Mouse (Mus musculus) hindbrain, postnatal 0 days (tissue): ENCODE data around the gene Gtf3c5. TPM values are rescaled to one million over a fixed set of nuclear protein-coding genes. Genes with fewer than 3 reads are reported as not detected.
A peak's percentile ranks its signal among the peaks of the same experiment; 100 is the strongest.

Experiments used
- ATAC-seq: fragments of 200-750 bp; cut with Nextera tagmentation; 2 replicates; pipeline ENCODE4 v1.8.0; 2017; ENCODE audit warnings: mild to moderate bottlenecking, moderate TSS enrichment, moderate library complexity
- DNase-seq: peaks from one replicate; pipeline ENCODE4 v3.0.0-alpha.2; 2015; ENCODE audit warnings: low spot score
- H3K27ac ChIP-seq: fragments of 300-500 bp; sonication (generic); 2 replicates; pipeline ENCODE4 v1.5.1; 2014; ENCODE audit warnings: mild to moderate bottlenecking
- H3K27me3 ChIP-seq: fragments of 300-500 bp; sonication (generic); 2 replicates; pipeline ENCODE4 v1.6.1; 2014; ENCODE audit warnings: low read length, mixed read lengths; ENCODE audit not compliant: insufficient read depth
- H3K36me3 ChIP-seq: fragments of 300-500 bp; sonication (generic); 2 replicates; pipeline ENCODE4 v1.6.1; 2014; ENCODE audit warnings: low read length, mixed read lengths; ENCODE audit not compliant: insufficient read depth
- H3K4me1 ChIP-seq: fragments of 300-500 bp; sonication (generic); 2 replicates; pipeline ENCODE4 v1.6.1; 2014; ENCODE audit warnings: antibody characterized with exemption, low read length, mixed read lengths; ENCODE audit not compliant: insufficient read depth
- H3K4me2 ChIP-seq: fragments of 300-500 bp; sonication (generic); 2 replicates; pipeline ENCODE4 v1.6.1; 2014; ENCODE audit warnings: low read depth, mild to moderate bottlenecking, low read length, moderate library complexity, mixed read lengths
- H3K4me3 ChIP-seq: fragments of 300-500 bp; sonication (generic); 2 replicates; pipeline ENCODE4 v1.5.1; 2014; ENCODE audit warnings: low read length
- H3K9ac ChIP-seq: fragments of 300-500 bp; sonication (generic); replicated peaks from 2 replicates; pipeline ENCODE4 v1.6.1; 2014; ENCODE audit warnings: mild to moderate bottlenecking, low read length, moderate library complexity, mixed read lengths
- H3K9me3 ChIP-seq: fragments of 300-500 bp; sonication (generic); 2 replicates; pipeline ENCODE4 v1.6.1; 2016; ENCODE audit warnings: low read length, mixed read lengths
- CTCF ChIP-seq: IDR thresholded peaks from 2 replicates; pipeline ENCODE4 v1.5.1; 2016; ENCODE audit warnings: antibody characterized with exemption, control low read depth, low read depth
- WGBS: fragments of 180-500 bp; shearing (Covaris S2); extraction: QIAGEN DNeasy Blood & Tissue Kit; methylation state at CpG from one replicate; pipeline ENCODE4 v1.1.7; 2014; 5-methylcytosine and 5-hydroxymethylcytosine counted together
- microRNA-seq, 2 experiments: library from miRNA; unstranded; fragments of <30 nt; microRNA quantifications; one replicate each; pipeline ENCODE4; 2016
- polyA plus RNA-seq: library from polyadenylated mRNA; unstranded; fragments of >200 nt; fragmentation: Nextera tagmentation; extraction: Ambion mirVana; gene quantifications from 2 replicates; pipeline ENCODE4 v1.2.1, GENCODE M21; 2015
- total RNA-seq: library from RNA; depleted of rRNA; stranded (reverse); fragments of >200 nt; gene quantifications from 2 replicates; pipeline ENCODE4 v1.2.3, GENCODE M21; 2014; rRNA removed

The Gtf3c5 gene
- total and polyA plus RNA-seq, 2 experiments from 2014 or later, result 23.1 to 29.5 TPM

- Histone ChIP-seq H3K4me2 (0 out of 2 replicates have a peak overlapping the region, but pooled peaks have one; percentile 1), H3K27me3 (no peaks in the 10 kb centered on the region), H3K36me3 (no peaks in the 10 kb centered on the region), H3K4me1 (peaks cover 53% of the 10 kb centered on the region), H3K9ac (no peak overlapping the region), H3K27ac (peak overlapping the region; percentile 52; the same call in 1 of the 2 replicates), H3K9me3 (no peaks in the 10 kb centered on the region), H3K4me3 (no peak overlapping the region)
- TF ChIP-seq CTCF, result no peak
- DNase-seq (peak; percentile 70), ATAC-seq (no peak)
- 28% methylated on average over 2 of the region's 2 CpGs for WGBS
These were observed 65.3 kb downstream of the Gtf3c5 start for GRCm38 (mm10) chr2:28518231-28518630.

GRCm38 (mm10) chr2:28517206-28517909 is 66.2 kb downstream of the Gtf3c5 start:
- DNase-seq, result peak; percentile 79
- no peaks in the 10 kb centered on the region for H3K36me3 ChIP-seq
- no peak overlapping the region for H3K9ac ChIP-seq
- H3K27ac ChIP-seq, result peak overlapping the region; percentile 52; the same call in 1 of the 2 replicates
- H3K27me3 ChIP-seq, result no peaks in the 10 kb centered on the region
- WGBS, result 39% methylated on average over 5 of the region's 5 CpGs
- peaks cover 48% of the 10 kb centered on the region for H3K4me1 ChIP-seq
- ATAC-seq, result no peak
- 0 out of 2 replicates have a peak overlapping the region, but pooled peaks have one; percentile 1 for H3K4me2 ChIP-seq
- TF ChIP-seq CTCF, result peak; percentile 85
- H3K9me3 ChIP-seq, result no peaks in the 10 kb centered on the region
- no peak overlapping the region for H3K4me3 ChIP-seq

Small RNA genes lying within 50 kb of the gene (microRNA-seq; reads per million reads assigned to microRNA genes)
- gene Gm22824, result 0 reads per million in 2 experiments

Other genes with a start within 250 kb of the Gtf3c5 start
- gene Ppp1r26, start 137.0 kb downstream of the Gtf3c5 start, total RNA-seq, result 58.8 and 78.7 TPM in 2 replicates
- 10.4 and 11.2 TPM in 2 replicates for gene Ppp1r26, start 137.0 kb downstream of the Gtf3c5 start, polyA plus RNA-seq
- gene 1700007K13Rik, start 117.4 kb downstream of the Gtf3c5 start, total RNA-seq, result 2.8 and 8.6 TPM in 2 replicates
- gene 1700007K13Rik, start 117.4 kb downstream of the Gtf3c5 start, polyA plus RNA-seq, result 6.1 and 7.1 TPM in 2 replicates
- 31.5 and 33.0 TPM in 2 replicates for gene Mrps2, start 115.7 kb downstream of the Gtf3c5 start, total RNA-seq
- 39.2 and 42.6 TPM in 2 replicates for gene Mrps2, start 115.7 kb downstream of the Gtf3c5 start, polyA plus RNA-seq
- 3.7 and 8.2 TPM in 2 replicates for gene Gbgt1, start 86.9 kb downstream of the Gtf3c5 start, total RNA-seq
- 1.5 and 1.7 TPM in 2 replicates for gene Gbgt1, start 86.9 kb downstream of the Gtf3c5 start, polyA plus RNA-seq
- not detected in 2 replicates for gene Gm10134, start 77.7 kb downstream of the Gtf3c5 start, total RNA-seq
- 4.0 and 4.8 TPM in 2 replicates for gene Gm10134, start 77.7 kb downstream of the Gtf3c5 start, polyA plus RNA-seq
- 263 and 266 TPM in 2 replicates for gene Ralgds, start 70.6 kb downstream of the Gtf3c5 start, total RNA-seq
- 74.6 and 76.8 TPM in 2 replicates for gene Ralgds, start 70.6 kb downstream of the Gtf3c5 start, polyA plus RNA-seq
- not detected in 2 replicates for gene Cel, start 20.3 kb downstream of the Gtf3c5 start, total RNA-seq
- gene Cel, start 20.3 kb downstream of the Gtf3c5 start, polyA plus RNA-seq, result not detected in 2 replicates
- gene Gfi1b, start 38.2 kb upstream of the Gtf3c5 start, total RNA-seq, result not detected in 2 replicates
- not detected in 2 replicates for gene Gfi1b, start 38.2 kb upstream of the Gtf3c5 start, polyA plus RNA-seq
- gene Tsc1, start 57.5 kb upstream of the Gtf3c5 start, total RNA-seq, result 33.9 and 42.3 TPM in 2 replicates
- gene Tsc1, start 57.5 kb upstream of the Gtf3c5 start, polyA plus RNA-seq, result 20.0 and 22.7 TPM in 2 replicates
- 0.89 TPM in 1 of 2 replicates, not detected in the other for gene Spaca9, start 116.0 kb upstream of the Gtf3c5 start, total RNA-seq
- gene Spaca9, start 116.0 kb upstream of the Gtf3c5 start, polyA plus RNA-seq, result 2.9 and 3.7 TPM in 2 replicates
- gene Ak8, start 116.4 kb upstream of the Gtf3c5 start, total RNA-seq, result 0.58 and 1.6 TPM in 2 replicates
- gene Ak8, start 116.4 kb upstream of the Gtf3c5 start, polyA plus RNA-seq, result 3.3 and 3.5 TPM in 2 replicates